Mouse (Mus musculus): ENCODE results near the gene Tbc1d10c. TPM values are rescaled to one million over a fixed set of nuclear protein-coding genes. Genes with fewer than 3 reads are reported as not detected.
A peak's percentile ranks its signal among the peaks of the same experiment; 100 is the strongest.

The Tbc1d10c gene
- polyA plus RNA-seq, 1 experiment from 2014 or later, result 1.5 TPM

- no peak overlapping the region for H3K27ac ChIP-seq (replicated peaks)
- no peak overlapping the region for H3K4me3 ChIP-seq
- no peak overlapping the region for H3K9ac ChIP-seq
- H3K27me3 ChIP-seq, result no peaks in the 10 kb centered on the region
- no peak overlapping the region for H3K4me2 ChIP-seq
- H3K4me1 ChIP-seq (replicated peaks), result peaks cover 53% of the 10 kb centered on the region
- WGBS, result 66% methylated on average over 5 of the region's 5 CpGs
- ATAC-seq (ENCODE audit: low FRiP score, low read depth), result no peak
- H3K9me3 ChIP-seq, result no peaks in the 10 kb centered on the region
- H3K36me3 ChIP-seq, result peaks cover 30% of the 10 kb centered on the region
These were observed 5.5 kb upstream of the Tbc1d10c start for GRCm38 (mm10) chr19:4196548-4196947.

DNA sequence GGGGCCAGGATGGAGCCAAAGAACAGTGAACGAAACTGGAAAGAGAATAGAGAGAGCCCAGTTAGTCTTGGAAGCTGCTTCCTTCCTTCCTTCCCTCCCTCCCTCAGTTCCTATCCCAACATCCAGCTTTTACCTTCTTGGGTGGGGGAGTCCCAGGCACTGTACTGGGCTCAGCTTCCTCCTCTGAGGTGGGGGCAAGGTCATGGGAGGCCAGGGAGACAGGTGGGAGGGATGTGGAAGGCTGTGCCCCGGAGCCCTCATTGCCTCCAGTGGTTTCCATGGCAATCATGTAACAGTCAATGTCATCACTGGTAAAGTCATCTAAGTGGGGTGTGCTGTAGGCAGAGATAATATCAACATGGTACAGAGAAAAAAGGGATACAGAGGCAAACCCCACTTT is 5.0 kb upstream of the Tbc1d10c start:
- Histone ChIP-seq H3K36me3 (peaks cover 30% of the 10 kb centered on the region), H3K9me3 (no peaks in the 10 kb centered on the region), H3K4me3 (no peak overlapping the region), H3K4me1 (replicated peaks) (peaks cover 54% of the 10 kb centered on the region), H3K27me3 (no peaks in the 10 kb centered on the region), H3K9ac (no peak overlapping the region), H3K4me2 (no peak overlapping the region), H3K27ac (replicated peaks) (no peak overlapping the region)
- ATAC-seq (ENCODE audit: low FRiP score, low read depth), result no peak
- 59% methylated on average over 2 of the region's 2 CpGs for WGBS

DNA sequence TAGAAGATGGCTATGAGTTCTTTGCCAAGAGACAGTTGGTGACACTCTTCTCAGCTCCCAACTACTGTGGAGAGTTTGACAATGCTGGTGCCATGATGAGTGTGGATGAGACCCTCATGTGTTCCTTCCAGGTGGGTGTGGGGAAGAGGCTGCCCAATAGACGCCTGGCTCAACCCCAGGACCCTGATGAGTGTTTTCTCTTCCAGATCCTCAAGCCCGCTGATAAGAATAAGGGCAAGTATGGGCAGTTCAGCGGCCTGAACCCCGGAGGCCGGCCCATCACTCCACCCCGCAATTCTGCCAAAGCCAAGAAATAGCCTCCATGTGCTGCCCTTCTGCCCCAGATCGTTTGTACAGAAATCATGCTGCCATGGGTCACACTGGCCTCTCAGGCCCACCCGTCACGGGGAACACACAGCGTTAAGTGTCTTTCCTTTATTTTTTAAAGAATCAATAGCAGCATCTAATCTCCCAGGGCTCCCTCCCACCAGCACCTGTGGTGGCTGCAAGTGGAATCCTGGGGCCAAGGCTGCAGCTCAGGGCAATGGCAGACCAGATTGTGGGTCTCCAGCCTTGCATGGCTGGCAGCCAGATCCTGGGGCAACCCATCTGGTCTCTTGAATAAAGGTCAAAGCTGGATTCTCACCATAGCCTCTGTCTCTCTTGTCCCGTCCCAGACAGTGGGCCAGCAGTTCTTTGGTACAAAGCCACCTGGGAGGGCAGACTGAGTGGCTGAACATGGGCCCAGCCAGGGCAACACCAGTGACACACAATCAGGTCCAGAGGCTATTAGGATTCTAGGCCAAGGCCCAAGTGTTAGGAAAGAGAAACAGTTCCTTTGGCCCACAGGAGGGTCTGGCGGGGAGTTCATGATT is 3.9 kb upstream of the Tbc1d10c start:
- peaks cover 44% of the 10 kb centered on the region for H3K4me1 ChIP-seq (replicated peaks)
- H3K4me3 ChIP-seq, result no peak overlapping the region
- peaks cover 30% of the 10 kb centered on the region for H3K36me3 ChIP-seq
- no peak for ATAC-seq (ENCODE audit: low FRiP score, low read depth)
- peak overlapping the region; percentile 37; the same call in 1 of the 2 replicates for H3K27ac ChIP-seq (replicated peaks)
- no peak overlapping the region for H3K4me2 ChIP-seq
- H3K9ac ChIP-seq, result no peak overlapping the region
- 72% methylated on average over 12 of the region's 12 CpGs for WGBS
- H3K9me3 ChIP-seq, result no peaks in the 10 kb centered on the region
- H3K27me3 ChIP-seq, result no peaks in the 10 kb centered on the region

- H3K27me3 ChIP-seq, result no peaks in the 10 kb centered on the region
- H3K9me3 ChIP-seq, result no peaks in the 10 kb centered on the region
- no peak overlapping the region for H3K27ac ChIP-seq (replicated peaks)
- H3K36me3 ChIP-seq, result peaks cover 30% of the 10 kb centered on the region
- H3K4me1 ChIP-seq (replicated peaks), result peaks cover 41% of the 10 kb centered on the region
- H3K4me3 ChIP-seq, result no peak overlapping the region
- ATAC-seq (ENCODE audit: low FRiP score, low read depth), result no peak
- H3K9ac ChIP-seq, result no peak overlapping the region
- H3K4me2 ChIP-seq, result no peak overlapping the region
- WGBS, result 88% methylated on average over 8 of the region's 8 CpGs
These were observed 3.1 kb upstream of the Tbc1d10c start for GRCm38 (mm10) chr19:4194021-4194724.

- Histone ChIP-seq H3K4me1 (replicated peaks) (peaks cover 41% of the 10 kb centered on the region), H3K27ac (replicated peaks) (peak overlapping the region; percentile 94; the same call in 1 of the 2 replicates), H3K9ac (peak overlapping the region; percentile 97), H3K9me3 (no peaks in the 10 kb centered on the region), H3K36me3 (peaks cover 30% of the 10 kb centered on the region), H3K4me2 (peak overlapping the region; percentile 95), H3K27me3 (no peaks in the 10 kb centered on the region), H3K4me3 (peak overlapping the region; percentile 87)
- 58% methylated on average over 6 of the region's 6 CpGs for WGBS
- no peak for ATAC-seq (ENCODE audit: low FRiP score, low read depth)
These were observed 2.0 kb upstream of the Tbc1d10c start for GRCm38 (mm10) chr19:4193129-4193528.

GRCm38 (mm10) chr19:4192251-4192985 is 1.3 kb upstream of the Tbc1d10c start:
- Histone ChIP-seq H3K4me2 (peak overlapping the region; percentile 95), H3K4me1 (replicated peaks) (peaks cover 41% of the 10 kb centered on the region), H3K27ac (replicated peaks) (peak overlapping the region; percentile 94), H3K9ac (peak overlapping the region; percentile 97), H3K36me3 (peaks cover 30% of the 10 kb centered on the region), H3K4me3 (peak overlapping the region; percentile 87), H3K9me3 (no peaks in the 10 kb centered on the region), H3K27me3 (no peaks in the 10 kb centered on the region)
- under 1% methylated on average over 50 of the region's 52 CpGs for WGBS
- peak; percentile 75 for ATAC-seq (ENCODE audit: low FRiP score, low read depth)

- Histone ChIP-seq H3K4me2 (peak within 1 kb of the TSS; percentile 95), H3K27ac (replicated peaks) (peak within 1 kb of the TSS; percentile 94), H3K4me1 (replicated peaks) (peaks cover 39% of the 10 kb centered on the region), H3K9me3 (no peaks in the 10 kb centered on the region), H3K4me3 (peak within 1 kb of the TSS; percentile 87), H3K27me3 (no peaks in the 10 kb centered on the region), H3K9ac (peak within 1 kb of the TSS; percentile 97), H3K36me3 (peaks cover 24% of the 10 kb centered on the region)
- ATAC-seq (ENCODE audit: low FRiP score, low read depth), result peak; percentile 92
- 9% methylated on average over 31 of the region's 47 CpGs for WGBS
These were observed 605 bp upstream of the Tbc1d10c start, which contains the start of gene Ppp1ca for GRCm38 (mm10) chr19:4191528-4192250. Ppp1ca (plus strand) TSS chr19:4192065.

DNA sequence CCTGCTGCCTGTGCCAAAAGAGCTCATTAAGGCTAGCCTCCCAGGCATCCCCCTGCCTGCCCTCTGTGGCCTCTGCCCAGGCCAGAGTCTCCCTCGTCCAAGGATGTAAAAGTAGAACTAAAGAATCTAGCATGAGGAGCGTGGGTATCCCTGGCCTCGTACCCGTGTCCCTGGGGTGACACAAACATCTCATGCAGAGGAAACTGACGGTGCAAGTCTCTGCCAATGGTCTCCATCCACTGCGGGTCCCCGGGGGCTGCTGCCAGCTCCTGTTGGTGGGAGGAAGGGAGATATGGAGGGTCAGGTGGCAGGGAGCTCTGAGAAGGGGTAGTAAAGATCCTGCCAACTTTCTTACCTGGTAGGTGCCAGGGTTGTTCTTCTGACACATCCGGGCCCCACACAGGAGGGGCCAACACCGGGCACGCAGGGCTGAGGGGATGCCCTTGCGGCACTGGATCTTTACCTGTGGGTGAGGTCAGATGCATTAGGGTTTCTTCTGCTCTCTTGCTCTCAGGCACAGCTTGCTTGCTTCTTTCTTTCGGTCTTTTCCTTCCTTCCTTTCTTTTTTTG is 1.9 kb downstream of the Tbc1d10c start:
- no peak overlapping the region for H3K4me3 ChIP-seq
- WGBS, result 83% methylated on average over 12 of the region's 12 CpGs
- H3K36me3 ChIP-seq, result 0 out of 2 replicates have a peak, but pooled peaks cover 3% of the 10 kb centered on the region
- H3K9ac ChIP-seq, result no peak overlapping the region
- no peaks in the 10 kb centered on the region for H3K9me3 ChIP-seq
- H3K4me2 ChIP-seq, result no peak overlapping the region
- peaks cover 25% of the 10 kb centered on the region for H3K4me1 ChIP-seq (replicated peaks)
- no peaks in the 10 kb centered on the region for H3K27me3 ChIP-seq
- no peak for ATAC-seq (ENCODE audit: low FRiP score, low read depth)
- no peak overlapping the region for H3K27ac ChIP-seq (replicated peaks)

DNA sequence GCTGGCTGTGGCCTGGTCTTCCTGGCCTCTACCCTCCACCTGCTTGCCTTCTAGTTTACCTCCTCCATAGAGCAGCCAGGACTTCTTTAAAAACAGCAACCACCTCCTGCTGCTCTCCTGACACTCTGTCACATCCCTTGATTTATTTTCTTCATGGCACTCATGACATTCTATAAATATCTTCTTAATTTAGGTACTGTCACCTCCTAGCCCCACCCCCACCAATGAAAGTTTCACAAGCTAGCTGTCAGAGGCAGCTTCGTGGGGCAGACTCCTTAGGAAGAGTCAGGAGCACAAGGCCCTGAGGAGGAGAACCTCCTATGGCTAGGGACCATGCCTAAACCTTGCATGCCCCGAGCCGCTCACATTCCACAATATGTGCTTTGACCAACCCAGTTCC is 3.8 kb downstream of the Tbc1d10c start:
- ATAC-seq (ENCODE audit: low FRiP score, low read depth), result no peak
- Histone ChIP-seq H3K27ac (replicated peaks) (no peak overlapping the region), H3K9me3 (no peaks in the 10 kb centered on the region), H3K4me1 (replicated peaks) (peaks cover 10% of the 10 kb centered on the region), H3K9ac (no peak overlapping the region), H3K4me2 (no peak overlapping the region), H3K36me3 (no peaks in the 10 kb centered on the region), H3K4me3 (no peak overlapping the region), H3K27me3 (no peaks in the 10 kb centered on the region)
- 79% methylated on average over 3 of the region's 3 CpGs for WGBS

- Histone ChIP-seq H3K4me1 (replicated peaks) (peaks cover 11% of the 10 kb centered on the region), H3K9ac (no peak overlapping the region)
- WGBS, result 60% methylated on average over 15 of the region's 15 CpGs
These were observed 5.8 kb downstream of the Tbc1d10c start for GRCm38 (mm10) chr19:4184976-4185975.

More at GRCm38 (mm10) chr19:4184976-4185975, 5.8 kb downstream of the Tbc1d10c start:
- Histone ChIP-seq H3K27ac (replicated peaks) (no peak overlapping the region; the same call in 1 of the 2 replicates), H3K4me2 (no peak overlapping the region), H3K9me3 (no peaks in the 10 kb centered on the region), H3K36me3 (no peaks in the 10 kb centered on the region), H3K27me3 (no peaks in the 10 kb centered on the region), H3K4me3 (no peak overlapping the region)
- ATAC-seq (ENCODE audit: low FRiP score, low read depth), result no peak
